Mouse (Mus musculus): ENCODE data around the gene Srpk1. TPM values are rescaled to one million over a fixed set of nuclear protein-coding genes. Genes with fewer than 3 reads are reported as not detected.

Gene Srpk1
- polyA plus RNA-seq (2014; fragmentation: Nextera tagmentation; extraction: Ambion mirVana) = 124 and 125 TPM in 2 replicates

GRCm38 (mm10) chr17:28622300-28622759 is at the start of gene Srpk1:
TSS of gene Srpk1 (minus strand) at chr17:28622709.
- Histone ChIP-seq H3K4me1 (ENCODE audit: control insufficient read depth, insufficient read depth, low read length) (peaks cover 7% of the 10 kb centered on the region), H3K27me3 (ENCODE audit: control insufficient read depth, insufficient read depth, low read length) (no peaks in the 10 kb centered on the region), H3K9ac (ENCODE audit: low read length) (peak within 1 kb of the TSS; percentile 92), H3K9me3 (ENCODE audit: control insufficient read depth, low read length) (no peaks in the 10 kb centered on the region), H3K27ac (replicated peaks; ENCODE audit: low read depth, low read length) (peak within 1 kb of the TSS; percentile 87), H3K4me3 (ENCODE audit: low read depth, low read length) (peak within 1 kb of the TSS; percentile 85), H3K4me2 (ENCODE audit: low read depth, severe bottlenecking) (peak within 1 kb of the TSS; percentile 92), H3K36me3 (ENCODE audit: control insufficient read depth, insufficient read depth, low read length) (no peaks in the 10 kb centered on the region; the same call in 1 of the 2 replicates)
- DNase-seq (ENCODE audit: low spot score) (peak; percentile 93), ATAC-seq (ENCODE audit: insufficient number of reproducible peaks, low FRiP score, low TSS enrichment, low read depth) (peak; percentile 91)
- 0% methylated on average over 35 of the region's 53 CpGs for WGBS

- Histone ChIP-seq H3K27me3 (ENCODE audit: control insufficient read depth, insufficient read depth, low read length) (no peaks in the 10 kb centered on the region), H3K9me3 (ENCODE audit: control insufficient read depth, low read length) (no peaks in the 10 kb centered on the region), H3K9ac (ENCODE audit: low read length) (no peak overlapping the region), H3K4me1 (ENCODE audit: control insufficient read depth, insufficient read depth, low read length) (no peaks in the 10 kb centered on the region), H3K4me2 (ENCODE audit: low read depth, severe bottlenecking) (no peak overlapping the region), H3K36me3 (ENCODE audit: control insufficient read depth, insufficient read depth, low read length) (no peaks in the 10 kb centered on the region), H3K27ac (replicated peaks; ENCODE audit: low read depth, low read length) (no peak overlapping the region), H3K4me3 (ENCODE audit: low read depth, low read length) (no peak overlapping the region)
- ATAC-seq (ENCODE audit: insufficient number of reproducible peaks, low FRiP score, low TSS enrichment, low read depth) (no peak), DNase-seq (ENCODE audit: low spot score) (no peak)
- WGBS = 82% methylated on average over 6 of the region's 6 CpGs
These were observed 37.1 kb upstream of the Srpk1 start for GRCm38 (mm10) chr17:28659564-28659963.

GRCm38 (mm10) chr17:28657936-28658335 is 35.4 kb upstream of the Srpk1 start:
- Histone ChIP-seq H3K27me3 (ENCODE audit: control insufficient read depth, insufficient read depth, low read length) (no peaks in the 10 kb centered on the region), H3K9ac (ENCODE audit: low read length) (no peak overlapping the region), H3K4me3 (ENCODE audit: low read depth, low read length) (no peak overlapping the region), H3K36me3 (ENCODE audit: control insufficient read depth, insufficient read depth, low read length) (no peaks in the 10 kb centered on the region), H3K27ac (replicated peaks; ENCODE audit: low read depth, low read length) (no peak overlapping the region), H3K4me1 (ENCODE audit: control insufficient read depth, insufficient read depth, low read length) (no peaks in the 10 kb centered on the region), H3K9me3 (ENCODE audit: control insufficient read depth, low read length) (no peaks in the 10 kb centered on the region), H3K4me2 (ENCODE audit: low read depth, severe bottlenecking) (no peak overlapping the region)
- WGBS = 59% methylated on average over 4 of the region's 4 CpGs
- DNase-seq (ENCODE audit: low spot score) (no peak), ATAC-seq (ENCODE audit: insufficient number of reproducible peaks, low FRiP score, low TSS enrichment, low read depth) (no peak)

GRCm38 (mm10) chr17:28650268-28650667 is 27.8 kb upstream of the Srpk1 start:
- DNase-seq (ENCODE audit: low spot score) (no peak), ATAC-seq (ENCODE audit: insufficient number of reproducible peaks, low FRiP score, low TSS enrichment, low read depth) (no peak)
- no peak overlapping the region for H3K9ac ChIP-seq (ENCODE audit: low read length)
- H3K27me3 ChIP-seq (ENCODE audit: control insufficient read depth, insufficient read depth, low read length) = no peaks in the 10 kb centered on the region
- 86% methylated on average over 3 of the region's 3 CpGs for WGBS
- H3K36me3 ChIP-seq (ENCODE audit: control insufficient read depth, insufficient read depth, low read length) = no peaks in the 10 kb centered on the region
- no peak overlapping the region for H3K4me3 ChIP-seq (ENCODE audit: low read depth, low read length)
- no peak overlapping the region for H3K4me2 ChIP-seq (ENCODE audit: low read depth, severe bottlenecking)
- H3K27ac ChIP-seq (replicated peaks; ENCODE audit: low read depth, low read length) = no peak overlapping the region
- H3K4me1 ChIP-seq (ENCODE audit: control insufficient read depth, insufficient read depth, low read length) = no peaks in the 10 kb centered on the region
- H3K9me3 ChIP-seq (ENCODE audit: control insufficient read depth, low read length) = no peaks in the 10 kb centered on the region

GRCm38 (mm10) chr17:28648607-28649370 is 26.3 kb upstream of the Srpk1 start:
- H3K9ac ChIP-seq (ENCODE audit: low read length) = no peak overlapping the region
- H3K4me3 ChIP-seq (ENCODE audit: low read depth, low read length) = no peak overlapping the region
- no peaks in the 10 kb centered on the region for H3K27me3 ChIP-seq (ENCODE audit: control insufficient read depth, insufficient read depth, low read length)
- no peak overlapping the region for H3K27ac ChIP-seq (replicated peaks; ENCODE audit: low read depth, low read length)
- no peaks in the 10 kb centered on the region for H3K36me3 ChIP-seq (ENCODE audit: control insufficient read depth, insufficient read depth, low read length)
- WGBS = 57% methylated on average over 6 of the region's 6 CpGs
- no peaks in the 10 kb centered on the region for H3K9me3 ChIP-seq (ENCODE audit: control insufficient read depth, low read length)
- DNase-seq (ENCODE audit: low spot score) (peak; percentile 43), ATAC-seq (ENCODE audit: insufficient number of reproducible peaks, low FRiP score, low TSS enrichment, low read depth) (no peak)
- H3K4me2 ChIP-seq (ENCODE audit: low read depth, severe bottlenecking) = no peak overlapping the region
- no peaks in the 10 kb centered on the region for H3K4me1 ChIP-seq (ENCODE audit: control insufficient read depth, insufficient read depth, low read length)

GRCm38 (mm10) chr17:28646221-28646620 is 23.7 kb upstream of the Srpk1 start:
- no peak overlapping the region; the same call in 1 of the 2 replicates for H3K9ac ChIP-seq (ENCODE audit: low read length)
- ATAC-seq (ENCODE audit: insufficient number of reproducible peaks, low FRiP score, low TSS enrichment, low read depth) = no peak
- H3K4me3 ChIP-seq (ENCODE audit: low read depth, low read length) = no peak overlapping the region
- H3K9me3 ChIP-seq (ENCODE audit: control insufficient read depth, low read length) = no peaks in the 10 kb centered on the region
- no peaks in the 10 kb centered on the region for H3K36me3 ChIP-seq (ENCODE audit: control insufficient read depth, insufficient read depth, low read length)
- H3K4me2 ChIP-seq (ENCODE audit: low read depth, severe bottlenecking) = no peak overlapping the region
- no peak for DNase-seq (ENCODE audit: low spot score)
- 59% methylated on average over 3 of the region's 3 CpGs for WGBS
- no peaks in the 10 kb centered on the region for H3K27me3 ChIP-seq (ENCODE audit: control insufficient read depth, insufficient read depth, low read length)
- 0 out of 2 replicates have a peak, but pooled peaks cover 2% of the 10 kb centered on the region for H3K4me1 ChIP-seq (ENCODE audit: control insufficient read depth, insufficient read depth, low read length)
- no peak overlapping the region for H3K27ac ChIP-seq (replicated peaks; ENCODE audit: low read depth, low read length)

- 46% methylated on average over 4 of the region's 4 CpGs for WGBS
- DNase-seq (ENCODE audit: low spot score) = no peak
- no peaks in the 10 kb centered on the region for H3K36me3 ChIP-seq (ENCODE audit: control insufficient read depth, insufficient read depth, low read length)
These were observed 21.6 kb upstream of the Srpk1 start for GRCm38 (mm10) chr17:28644112-28644511.

GRCm38 (mm10) chr17:28643697-28644096 is 21.2 kb upstream of the Srpk1 start:
- Histone ChIP-seq H3K4me3 (ENCODE audit: low read depth, low read length) (no peak overlapping the region), H3K9ac (ENCODE audit: low read length) (no peak overlapping the region), H3K27ac (replicated peaks; ENCODE audit: low read depth, low read length) (no peak overlapping the region), H3K9me3 (ENCODE audit: control insufficient read depth, low read length) (no peaks in the 10 kb centered on the region), H3K4me2 (ENCODE audit: low read depth, severe bottlenecking) (no peak overlapping the region), H3K27me3 (ENCODE audit: control insufficient read depth, insufficient read depth, low read length) (no peaks in the 10 kb centered on the region), H3K36me3 (ENCODE audit: control insufficient read depth, insufficient read depth, low read length) (no peaks in the 10 kb centered on the region), H3K4me1 (ENCODE audit: control insufficient read depth, insufficient read depth, low read length) (0 out of 2 replicates have a peak, but pooled peaks cover 2% of the 10 kb centered on the region)
- WGBS = 31% methylated on average over 3 of the region's 3 CpGs
- ATAC-seq (ENCODE audit: insufficient number of reproducible peaks, low FRiP score, low TSS enrichment, low read depth) = no peak
- DNase-seq (ENCODE audit: low spot score) = no peak

More at GRCm38 (mm10) chr17:28644112-28644511, 21.6 kb upstream of the Srpk1 start:
- no peaks in the 10 kb centered on the region for H3K27me3 ChIP-seq (ENCODE audit: control insufficient read depth, insufficient read depth, low read length)
- H3K9ac ChIP-seq (ENCODE audit: low read length) = no peak overlapping the region
- 0 out of 2 replicates have a peak, but pooled peaks cover 2% of the 10 kb centered on the region for H3K4me1 ChIP-seq (ENCODE audit: control insufficient read depth, insufficient read depth, low read length)
- no peaks in the 10 kb centered on the region for H3K9me3 ChIP-seq (ENCODE audit: control insufficient read depth, low read length)
- no peak for ATAC-seq (ENCODE audit: insufficient number of reproducible peaks, low FRiP score, low TSS enrichment, low read depth)
- H3K4me3 ChIP-seq (ENCODE audit: low read depth, low read length) = no peak overlapping the region
- no peak overlapping the region for H3K4me2 ChIP-seq (ENCODE audit: low read depth, severe bottlenecking)
- H3K27ac ChIP-seq (replicated peaks; ENCODE audit: low read depth, low read length) = no peak overlapping the region
